Mouse (Mus musculus) intestine, embryonic 14.5 days (tissue): ENCODE data around the gene Capn5. TPM values are rescaled to one million over a fixed set of nuclear protein-coding genes. Genes with fewer than 3 reads are reported as not detected.

Experiments used
- ATAC-seq: fragments of 200-750 bp; cut with Nextera tagmentation; replicated peaks from 2 replicates; pipeline ENCODE4 v1.8.0; 2017; ENCODE audit warnings: low read depth, moderate number of reproducible peaks, moderate TSS enrichment, moderate library complexity; ENCODE audit not compliant: low FRiP score, low TSS enrichment
- DNase-seq: peaks from one replicate; pipeline ENCODE4 v3.0.0-alpha.2; 2018; ENCODE audit warnings: low spot score
- H3K27ac ChIP-seq: fragments of 300-500 bp; sonication (generic); 2 replicates; pipeline ENCODE4 v1.5.1; 2014; ENCODE audit warnings: low read depth, mild to moderate bottlenecking, control low read depth
- H3K27me3 ChIP-seq: fragments of 300-500 bp; sonication (generic); replicated peaks from 2 replicates; pipeline ENCODE4 v1.6.1; 2014; ENCODE audit warnings: low read length, control low read depth; ENCODE audit not compliant: control insufficient read depth, insufficient read depth
- H3K36me3 ChIP-seq: fragments of 300-500 bp; sonication (generic); 2 replicates; pipeline ENCODE4 v1.6.1; 2014; ENCODE audit warnings: low read length, control low read depth; ENCODE audit not compliant: control insufficient read depth, insufficient read depth
- H3K4me1 ChIP-seq: fragments of 300-500 bp; sonication (generic); replicated peaks from 2 replicates; pipeline ENCODE4 v1.6.1; 2014; ENCODE audit warnings: low read length, control low read depth, mixed read lengths; ENCODE audit not compliant: control insufficient read depth, insufficient read depth
- H3K4me2 ChIP-seq: fragments of 300-500 bp; sonication (generic); 2 replicates; pipeline ENCODE4 v1.6.1; 2014; ENCODE audit warnings: low read length
- H3K4me3 ChIP-seq: fragments of 300-500 bp; sonication (generic); 2 replicates; pipeline ENCODE4 v1.5.1; 2014; ENCODE audit warnings: low read depth, low read length, control low read depth, mixed read lengths
- H3K9ac ChIP-seq: fragments of 300-500 bp; sonication (generic); 2 replicates; pipeline ENCODE4 v1.6.1; 2014; ENCODE audit warnings: mild to moderate bottlenecking, low read length
- H3K9me3 ChIP-seq: fragments of 300-500 bp; sonication (generic); 2 replicates; pipeline ENCODE4 v1.6.1; 2016; ENCODE audit warnings: low read length, control low read depth; ENCODE audit not compliant: control insufficient read depth
- WGBS: fragments of 180-500 bp; shearing (Covaris S2); extraction: QIAGEN DNeasy Blood & Tissue Kit; methylation state at CpG from one replicate; pipeline ENCODE4 v1.1.7; 2014; 5-methylcytosine and 5-hydroxymethylcytosine counted together
- polyA plus RNA-seq: library from polyadenylated mRNA; unstranded; fragments of >200 nt; fragmentation: Nextera tagmentation; extraction: Ambion mirVana; gene quantifications from 2 replicates; pipeline ENCODE4 v1.2.1, GENCODE M21; 2014

The Capn5 gene
- polyA plus RNA-seq: 6.1 and 6.7 TPM in 2 replicates

DNA sequence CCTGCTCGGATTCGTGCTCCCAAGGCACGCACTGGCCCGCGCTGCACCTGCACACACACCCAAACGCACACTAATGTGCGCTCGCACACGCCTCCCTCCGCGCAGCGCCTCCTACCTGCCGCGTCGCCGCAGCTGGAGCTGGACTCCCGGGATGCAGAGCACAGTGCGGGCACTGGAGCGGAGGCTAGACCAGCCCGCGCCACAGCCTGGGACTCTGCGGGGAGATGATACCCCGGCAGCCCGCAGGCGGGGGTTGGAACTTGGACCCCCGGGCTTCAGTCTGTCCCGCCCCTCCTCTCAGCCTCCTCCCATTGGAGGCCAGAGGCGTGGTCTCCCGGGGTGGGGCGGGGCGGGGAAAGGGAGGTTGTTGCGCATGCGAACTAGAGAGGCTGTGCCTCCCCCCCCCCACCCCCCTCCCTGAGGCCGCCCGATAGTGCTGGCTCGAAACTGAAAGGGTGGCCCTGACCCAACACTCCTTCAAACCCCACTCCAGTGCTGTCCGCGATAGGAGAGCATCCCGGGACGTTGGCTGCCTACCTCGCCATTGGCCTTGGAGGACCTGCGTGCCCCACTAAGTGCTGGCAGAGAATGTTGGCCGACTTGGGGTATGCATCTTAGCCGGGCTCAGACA is at the start of gene Capn5:
Gene Capn5 (minus strand): TSS at position 346 of the 631 bp plus-strand sequence.
- Histone ChIP-seq H3K4me2 (peak within 1 kb of the TSS; percentile 76), H3K9ac (peak within 1 kb of the TSS; percentile 55), H3K4me1 (peaks cover 3% of the 10 kb centered on the region; the same call in 1 of the 2 replicates), H3K9me3 (no peaks in the 10 kb centered on the region), H3K27me3 (no peaks in the 10 kb centered on the region), H3K27ac (peak within 1 kb of the TSS; percentile 76), H3K36me3 (no peaks in the 10 kb centered on the region), H3K4me3 (peak within 1 kb of the TSS; percentile 82)
- ATAC-seq (peak; percentile 88), DNase-seq (peak; percentile 92)
- WGBS: 3% methylated on average over 36 of the region's 44 CpGs

DNA sequence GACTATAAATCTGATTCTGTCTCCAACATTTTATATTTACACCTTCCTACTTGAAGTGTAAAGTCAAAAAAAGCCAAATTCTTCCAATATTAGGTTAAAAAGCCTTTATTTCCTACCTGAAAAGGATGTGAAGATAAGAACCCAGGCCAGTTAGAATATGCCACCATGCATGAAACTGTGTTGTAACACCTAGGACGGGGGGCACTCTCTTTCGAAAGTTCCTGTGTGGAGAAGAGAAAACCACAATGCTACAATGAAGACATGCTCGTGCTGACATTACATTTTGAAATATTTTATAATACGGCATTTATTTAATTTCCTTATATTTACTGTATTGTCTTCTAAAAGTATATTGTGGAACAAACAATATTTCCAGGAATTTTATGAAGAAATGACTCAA is 45.7 kb upstream of the Capn5 start:
- H3K4me3 ChIP-seq: no peak overlapping the region
- H3K36me3 ChIP-seq: no peaks in the 10 kb centered on the region; the same call in 1 of the 2 replicates
- DNase-seq (no peak), ATAC-seq (no peak)
- H3K27ac ChIP-seq: no peak overlapping the region
- H3K9me3 ChIP-seq: no peaks in the 10 kb centered on the region
- no peak overlapping the region for H3K4me2 ChIP-seq
- H3K27me3 ChIP-seq: no peaks in the 10 kb centered on the region
- no peak overlapping the region for H3K9ac ChIP-seq
- no peaks in the 10 kb centered on the region for H3K4me1 ChIP-seq
- 92% methylated on average over 4 of the region's 4 CpGs for WGBS

DNA sequence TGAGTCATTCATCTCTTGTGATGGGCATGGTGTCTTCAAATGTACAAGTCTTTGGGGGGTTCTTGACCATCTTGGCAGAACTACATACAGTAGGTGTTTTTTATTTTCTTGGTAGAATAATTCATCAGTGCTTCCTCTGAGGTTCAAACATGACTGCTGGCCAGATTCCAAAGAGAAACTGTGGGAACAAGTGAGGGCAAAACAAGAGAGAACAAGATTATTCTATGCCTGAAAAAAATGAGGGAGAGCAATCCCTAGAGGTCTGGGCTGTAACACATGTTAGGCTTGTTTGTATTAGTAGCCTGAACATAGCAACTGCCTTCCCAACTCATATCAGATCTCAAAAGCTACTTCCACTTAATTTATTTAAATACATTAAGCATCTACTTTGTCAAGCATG is 38.6 kb upstream of the Capn5 start:
- Histone ChIP-seq H3K27me3 (no peaks in the 10 kb centered on the region), H3K9ac (no peak overlapping the region), H3K4me2 (no peak overlapping the region), H3K36me3 (no peaks in the 10 kb centered on the region), H3K9me3 (no peaks in the 10 kb centered on the region), H3K27ac (no peak overlapping the region), H3K4me3 (no peak overlapping the region), H3K4me1 (no peaks in the 10 kb centered on the region)
- no peak for DNase-seq
- ATAC-seq: no peak

- no peaks in the 10 kb centered on the region for H3K9me3 ChIP-seq
- H3K36me3 ChIP-seq: no peaks in the 10 kb centered on the region
- no peak overlapping the region for H3K4me2 ChIP-seq
- WGBS: 65% methylated on average over 4 of the region's 4 CpGs
- no peaks in the 10 kb centered on the region for H3K27me3 ChIP-seq
- ATAC-seq (no peak), DNase-seq (no peak)
- no peaks in the 10 kb centered on the region for H3K4me1 ChIP-seq
- H3K27ac ChIP-seq: no peak overlapping the region
- H3K4me3 ChIP-seq: no peak overlapping the region
- no peak overlapping the region for H3K9ac ChIP-seq
Measured at GRCm38 (mm10) chr7:98202946-98203345, 24.9 kb upstream of the Capn5 start.

- no peak overlapping the region for H3K4me3 ChIP-seq
- H3K27ac ChIP-seq: no peak overlapping the region
- H3K4me1 ChIP-seq: no peaks in the 10 kb centered on the region
- no peak for DNase-seq
- WGBS: 64% methylated on average over 5 of the region's 5 CpGs
- ATAC-seq: no peak
- H3K27me3 ChIP-seq: no peaks in the 10 kb centered on the region
- H3K9ac ChIP-seq: no peak overlapping the region
- no peaks in the 10 kb centered on the region for H3K36me3 ChIP-seq
- H3K9me3 ChIP-seq: no peaks in the 10 kb centered on the region
- no peak overlapping the region for H3K4me2 ChIP-seq
Measured at GRCm38 (mm10) chr7:98201493-98202028, 23.5 kb upstream of the Capn5 start.

DNA sequence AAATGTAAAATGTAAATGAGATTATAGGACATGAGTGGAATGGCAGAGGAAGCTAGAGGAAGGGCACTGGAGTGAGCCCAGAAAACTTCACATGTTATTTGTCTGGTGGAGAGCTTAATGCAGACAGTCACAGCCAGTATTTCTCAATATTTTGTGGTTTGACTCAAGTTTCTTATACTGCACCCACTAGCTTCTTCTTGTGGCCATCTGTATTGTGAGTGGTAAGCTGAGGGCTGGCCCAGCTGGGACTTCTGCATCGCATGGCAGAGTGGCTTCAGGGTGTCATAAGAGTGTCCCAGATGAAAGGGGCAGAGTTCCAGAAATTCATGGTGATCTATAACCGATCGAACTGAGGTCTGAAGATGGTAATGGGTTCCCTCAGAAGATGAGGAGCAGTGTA is 22.3 kb upstream of the Capn5 start:
- H3K9ac ChIP-seq: no peak overlapping the region
- no peak overlapping the region for H3K4me2 ChIP-seq
- no peak for DNase-seq
- no peaks in the 10 kb centered on the region for H3K9me3 ChIP-seq
- WGBS: 90% methylated on average over 3 of the region's 3 CpGs
- H3K36me3 ChIP-seq: no peaks in the 10 kb centered on the region
- H3K4me1 ChIP-seq: no peaks in the 10 kb centered on the region
- peaks cover 7% of the 10 kb centered on the region for H3K27me3 ChIP-seq
- no peak for ATAC-seq
- H3K4me3 ChIP-seq: no peak overlapping the region
- H3K27ac ChIP-seq: no peak overlapping the region

GRCm38 (mm10) chr7:98199381-98199780 is 21.3 kb upstream of the Capn5 start, which contains the start of gene B3gnt6:
Gene B3gnt6, minus strand, starts transcription at chr7:98199481.
- Histone ChIP-seq H3K27ac (no peak within 1 kb of the TSS), H3K27me3 (peaks cover 17% of the 10 kb centered on the region), H3K4me2 (no peak within 1 kb of the TSS), H3K4me3 (no peak within 1 kb of the TSS), H3K9ac (no peak within 1 kb of the TSS), H3K4me1 (0 out of 2 replicates have a peak, but pooled peaks cover 2% of the 10 kb centered on the region), H3K36me3 (no peaks in the 10 kb centered on the region), H3K9me3 (no peaks in the 10 kb centered on the region)
- WGBS: 88% methylated on average over 4 of the region's 4 CpGs
- ATAC-seq (no peak), DNase-seq (no peak)

DNA sequence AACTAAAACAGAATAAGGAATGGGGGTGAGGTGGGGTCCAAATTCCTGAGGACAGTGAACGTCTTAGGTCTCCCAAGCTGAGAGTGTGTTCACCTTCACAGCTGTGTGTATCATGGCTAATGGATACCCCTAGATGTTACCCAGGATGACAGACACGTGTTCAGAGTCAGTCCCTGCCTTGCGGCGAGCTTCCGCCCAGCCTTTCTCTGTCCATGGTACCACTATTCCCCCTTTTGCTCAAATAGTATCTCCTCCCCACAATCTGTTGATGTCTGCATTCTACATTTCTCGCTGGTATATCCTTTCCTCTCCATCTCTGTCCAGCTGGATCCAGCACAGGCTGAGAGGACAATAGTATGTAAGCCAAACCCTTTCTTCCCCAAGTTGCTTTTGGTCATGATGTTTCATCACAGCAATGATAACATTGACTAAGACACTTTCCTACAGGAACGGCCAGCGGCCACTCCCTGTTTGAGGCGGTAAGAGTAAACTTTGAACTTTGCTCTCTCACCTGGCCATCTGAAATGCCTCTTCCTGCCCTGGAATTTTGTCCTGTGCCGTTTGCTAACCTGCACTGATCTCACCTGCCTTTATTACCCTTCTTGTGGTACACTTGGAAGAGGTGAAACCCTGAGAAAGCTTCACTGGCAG is 17.2 kb upstream of the Capn5 start:
- peaks cover 45% of the 10 kb centered on the region for H3K27me3 ChIP-seq
- H3K4me3 ChIP-seq: no peak overlapping the region
- H3K9ac ChIP-seq: no peak overlapping the region
- ATAC-seq (0 out of 2 replicates have a peak, but pooled peaks have one; percentile 29), DNase-seq (peak; percentile 69)
- 31% methylated on average over 10 of the region's 10 CpGs for WGBS
- no peaks in the 10 kb centered on the region for H3K9me3 ChIP-seq
- H3K4me2 ChIP-seq: no peak overlapping the region
- peaks cover 13% of the 10 kb centered on the region; the same call in 1 of the 2 replicates for H3K4me1 ChIP-seq
- H3K27ac ChIP-seq: no peak overlapping the region
- H3K36me3 ChIP-seq: no peaks in the 10 kb centered on the region
